Mouse (Mus musculus): Measurements from ENCODE around the gene Ap1ar. TPM values are rescaled to one million over a fixed set of nuclear protein-coding genes. Genes with fewer than 3 reads are reported as not detected.

The Ap1ar gene
- polyA plus RNA-seq, 2 experiments: 12.4 to 15.3 TPM

DNA sequence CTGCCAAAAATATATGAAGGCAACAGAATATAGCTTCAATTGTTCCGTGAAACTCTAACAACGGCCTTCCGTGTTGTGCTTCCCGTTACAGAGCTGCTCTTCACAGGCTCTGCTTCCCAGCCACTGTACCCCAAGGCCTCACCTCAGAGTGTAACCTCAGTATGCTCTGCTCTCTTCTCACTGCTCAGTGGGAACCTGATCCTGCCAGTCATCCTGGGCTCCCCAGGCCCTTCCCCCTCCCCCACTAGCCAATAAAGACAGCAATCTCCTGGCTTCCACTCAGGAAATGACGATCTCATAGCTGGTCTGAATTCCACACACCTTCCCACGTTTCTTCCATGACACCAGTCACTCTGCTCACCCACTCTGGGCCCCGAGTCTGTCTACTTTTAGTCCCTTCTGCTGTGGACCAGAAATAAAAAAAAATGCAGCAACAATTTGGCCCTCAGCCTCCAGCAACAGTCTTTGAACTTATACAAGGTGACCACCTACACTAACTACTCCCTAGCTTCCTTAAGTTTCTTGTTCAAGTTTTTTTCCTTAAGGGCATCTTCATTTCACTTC is 20.1 kb downstream of the Ap1ar start:
- Histone ChIP-seq H3K9me3 (ENCODE audit: control insufficient read depth, low read length) (no peaks in the 10 kb centered on the region), H3K4me3 (ENCODE audit: insufficient read depth in 1 of 2, low read depth in 2 of 2, low read length in 2 of 2) (no peak overlapping the region), H3K27me3 (ENCODE audit: control insufficient read depth, insufficient read depth, low read length) (no peaks in the 10 kb centered on the region), H3K27ac (no peak overlapping the region), H3K4me1 (replicated peaks; ENCODE audit: control insufficient read depth in 2 of 2, insufficient read depth in 2 of 2, low read length in 1 of 2) (peaks cover 0 to 10% of the 10 kb centered on the region in 2 experiments; a peak in 1 of 4 replicates), H3K36me3 (replicated peaks; ENCODE audit: control insufficient read depth, insufficient read depth, low read depth) (peaks cover 8% of the 10 kb centered on the region; the same call in 1 of the 2 replicates), H3K9ac (replicated peaks) (no peak overlapping the region), H3K4me2 (ENCODE audit: low read depth) (no peak overlapping the region)
- WGBS (ENCODE audit: insufficient replicate concordance): 77% methylated on average over 7 of the region's 7 CpGs
- DNase-seq (ENCODE audit: low read depth in 3 of 3, low spot score in 3 of 3): no peak
- no peak for ATAC-seq (ENCODE audit: insufficient read depth)
- TF ChIP-seq CTCF (IDR thresholded peaks at IDR 0.05; ENCODE audit: low read depth) (no peak), EP300 (IDR thresholded peaks at IDR 0.05; ENCODE audit: low read depth) (no peak)

DNA sequence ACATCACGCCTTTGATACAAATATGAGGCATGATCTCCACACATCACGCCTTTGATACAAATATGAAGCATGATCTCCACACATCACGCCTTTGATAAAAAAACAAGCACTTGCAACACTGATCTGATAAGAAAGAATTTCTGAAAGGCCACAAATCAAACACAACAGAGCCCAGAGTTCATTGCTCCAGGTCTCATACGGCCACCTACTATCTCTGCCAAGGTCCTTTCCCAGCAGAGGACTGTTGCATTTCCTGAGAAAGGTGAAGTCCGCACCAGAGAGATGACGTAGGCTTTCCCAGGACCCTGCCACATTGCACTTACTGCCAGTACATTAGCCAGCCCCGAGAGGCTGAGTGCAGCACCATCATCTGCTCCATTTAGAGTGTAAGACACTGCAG is 28.2 kb downstream of the Ap1ar start:
- Histone ChIP-seq H3K9me3 (ENCODE audit: control insufficient read depth, low read length) (no peaks in the 10 kb centered on the region), H3K27ac (no peak overlapping the region), H3K9ac (replicated peaks) (no peak overlapping the region), H3K4me3 (ENCODE audit: insufficient read depth in 1 of 2, low read depth in 2 of 2, low read length in 2 of 2) (no peak overlapping the region), H3K36me3 (replicated peaks; ENCODE audit: control insufficient read depth, insufficient read depth, low read depth) (peaks cover 21% of the 10 kb centered on the region), H3K27me3 (ENCODE audit: control insufficient read depth, insufficient read depth, low read length) (no peaks in the 10 kb centered on the region), H3K4me1 (replicated peaks; ENCODE audit: control insufficient read depth in 2 of 2, insufficient read depth in 2 of 2, low read length in 1 of 2) (peaks cover 4 to 11% of the 10 kb centered on the region in 2 experiments), H3K4me2 (ENCODE audit: low read depth) (no peak overlapping the region)
- ATAC-seq (ENCODE audit: insufficient read depth) (no peak), DNase-seq (ENCODE audit: low read depth in 3 of 3, low spot score in 3 of 3) (no peak)
- 84% methylated on average over 7 of the region's 7 CpGs for WGBS (ENCODE audit: insufficient replicate concordance)
- TF ChIP-seq CTCF (IDR thresholded peaks at IDR 0.05; ENCODE audit: low read depth) (no peak), EP300 (IDR thresholded peaks at IDR 0.05; ENCODE audit: low read depth) (no peak)

DNA sequence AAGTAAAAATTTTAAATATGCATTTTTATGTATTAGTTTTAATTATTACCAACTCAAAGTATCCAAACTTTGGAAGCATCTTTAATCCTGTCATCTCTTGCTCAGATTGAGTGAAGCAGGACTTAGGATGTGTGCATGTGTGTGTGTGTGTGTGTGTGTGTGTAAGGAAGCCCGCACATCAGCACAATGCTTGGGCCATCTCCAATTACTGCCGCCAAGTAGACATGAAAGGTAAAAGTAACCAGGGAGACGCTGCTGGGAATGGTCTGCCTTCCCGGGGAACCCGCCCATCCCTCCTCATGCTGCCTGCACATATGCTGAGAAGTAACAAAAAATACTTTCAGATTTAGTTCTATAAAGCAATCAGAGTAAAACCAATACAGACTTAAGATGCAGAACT is 29.5 kb downstream of the Ap1ar start:
- ATAC-seq (ENCODE audit: insufficient read depth) (no peak), DNase-seq (ENCODE audit: low read depth in 3 of 3, low spot score in 3 of 3) (no peak)
- Histone ChIP-seq H3K4me2 (ENCODE audit: low read depth) (no peak overlapping the region), H3K27me3 (ENCODE audit: control insufficient read depth, insufficient read depth, low read length) (no peaks in the 10 kb centered on the region), H3K27ac (no peak overlapping the region), H3K4me3 (ENCODE audit: insufficient read depth in 1 of 2, low read depth in 2 of 2, low read length in 2 of 2) (no peak overlapping the region), H3K9me3 (ENCODE audit: control insufficient read depth, low read length) (no peaks in the 10 kb centered on the region), H3K9ac (replicated peaks) (no peak overlapping the region), H3K4me1 (replicated peaks; ENCODE audit: control insufficient read depth in 2 of 2, insufficient read depth in 2 of 2, low read length in 1 of 2) (peaks cover 4 to 11% of the 10 kb centered on the region in 2 experiments), H3K36me3 (replicated peaks; ENCODE audit: control insufficient read depth, insufficient read depth, low read depth) (peaks cover 21% of the 10 kb centered on the region)
- TF ChIP-seq EP300 (IDR thresholded peaks at IDR 0.05; ENCODE audit: low read depth): no peak
- TF ChIP-seq CTCF (IDR thresholded peaks at IDR 0.05; ENCODE audit: low read depth): no peak
- 80% methylated on average over 5 of the region's 5 CpGs for WGBS (ENCODE audit: insufficient replicate concordance)

DNA sequence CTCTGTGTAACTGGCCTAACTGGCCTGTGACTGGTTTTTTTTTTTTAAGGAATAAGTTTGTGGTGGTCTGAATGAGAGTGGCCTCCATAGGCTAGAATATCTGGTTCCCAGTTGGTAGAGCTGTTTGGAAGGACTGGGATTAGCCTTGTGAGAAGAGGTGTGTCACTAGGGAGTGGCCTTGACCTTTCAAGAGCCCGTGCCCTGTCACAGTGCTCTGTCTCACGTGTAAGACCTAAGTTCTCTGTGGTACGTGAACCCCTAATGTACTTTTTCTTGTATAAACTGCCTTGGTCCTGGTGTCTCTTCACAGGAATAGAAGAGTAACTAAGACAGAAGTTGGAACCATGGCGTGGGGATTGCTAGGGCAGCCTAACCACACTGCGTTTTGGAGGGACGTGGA is 31.3 kb downstream of the Ap1ar start:
- DNase-seq (ENCODE audit: low read depth in 3 of 3, low spot score in 3 of 3) (no peak), ATAC-seq (ENCODE audit: insufficient read depth) (no peak)
- H3K36me3 ChIP-seq (replicated peaks; ENCODE audit: control insufficient read depth, insufficient read depth, low read depth): peaks cover 16% of the 10 kb centered on the region
- H3K9ac ChIP-seq (replicated peaks): 0 out of 2 replicates have a peak overlapping the region, but pooled peaks have one; percentile 13
- no peak overlapping the region for H3K4me3 ChIP-seq (ENCODE audit: insufficient read depth in 1 of 2, low read depth in 2 of 2, low read length in 2 of 2)
- H3K4me2 ChIP-seq (ENCODE audit: low read depth): no peak overlapping the region
- H3K9me3 ChIP-seq (ENCODE audit: control insufficient read depth, low read length): no peaks in the 10 kb centered on the region
- TF ChIP-seq EP300 (IDR thresholded peaks at IDR 0.05; ENCODE audit: low read depth): no peak
- TF ChIP-seq CTCF (IDR thresholded peaks at IDR 0.05; ENCODE audit: low read depth): no peak
- 84% methylated on average over 6 of the region's 6 CpGs for WGBS (ENCODE audit: insufficient replicate concordance)
- peaks cover 4 to 11% of the 10 kb centered on the region in 2 experiments for H3K4me1 ChIP-seq (replicated peaks; ENCODE audit: control insufficient read depth in 2 of 2, insufficient read depth in 2 of 2, low read length in 1 of 2)
- H3K27me3 ChIP-seq (ENCODE audit: control insufficient read depth, insufficient read depth, low read length): no peaks in the 10 kb centered on the region
- no peak overlapping the region for H3K27ac ChIP-seq

DNA sequence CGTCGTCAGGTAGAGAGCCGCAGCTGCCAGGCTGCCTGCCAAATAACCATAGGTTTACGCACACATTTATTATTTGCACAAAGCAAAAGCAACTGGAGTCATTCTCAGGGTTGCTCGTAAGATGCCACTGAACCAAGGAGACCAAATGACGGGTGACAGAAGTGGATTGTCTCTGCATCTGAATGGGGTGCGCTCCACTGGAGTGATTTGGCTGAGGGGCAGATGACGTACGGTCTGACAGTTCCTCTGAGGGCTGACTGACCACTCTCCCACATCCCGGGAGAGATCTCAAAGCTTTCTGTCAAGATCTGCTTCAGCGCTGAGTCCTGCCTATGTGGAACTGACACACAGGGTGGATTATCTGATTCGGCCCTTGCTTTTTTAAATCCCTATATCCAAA is 32.3 kb downstream of the Ap1ar start:
- H3K36me3 ChIP-seq (replicated peaks; ENCODE audit: control insufficient read depth, insufficient read depth, low read depth): peaks cover 14% of the 10 kb centered on the region
- WGBS (ENCODE audit: insufficient replicate concordance): 80% methylated on average over 12 of the region's 12 CpGs
- ATAC-seq (ENCODE audit: insufficient read depth): no peak
- no peak for DNase-seq (ENCODE audit: low read depth in 3 of 3, low spot score in 3 of 3)
- no peak for TF ChIP-seq EP300 (IDR thresholded peaks at IDR 0.05; ENCODE audit: low read depth)
- no peak for TF ChIP-seq CTCF (IDR thresholded peaks at IDR 0.05; ENCODE audit: low read depth)
- H3K4me3 ChIP-seq (ENCODE audit: insufficient read depth in 1 of 2, low read depth in 2 of 2, low read length in 2 of 2): no peak overlapping the region
- no peak overlapping the region for H3K4me2 ChIP-seq (ENCODE audit: low read depth)
- H3K4me1 ChIP-seq (replicated peaks; ENCODE audit: control insufficient read depth in 2 of 2, insufficient read depth in 2 of 2, low read length in 1 of 2): peaks cover 4 to 11% of the 10 kb centered on the region in 2 experiments
- no peak overlapping the region for H3K27ac ChIP-seq
- no peak overlapping the region for H3K9ac ChIP-seq (replicated peaks)
- no peaks in the 10 kb centered on the region for H3K9me3 ChIP-seq (ENCODE audit: control insufficient read depth, low read length)
- H3K27me3 ChIP-seq (ENCODE audit: control insufficient read depth, insufficient read depth, low read length): no peaks in the 10 kb centered on the region

All from liver, embryonic 14.5 days (tissue).